Mouse (Mus musculus) lung, embryonic 16.5 days (tissue): ENCODE data around the gene Gm11077. TPM values are rescaled to one million over a fixed set of nuclear protein-coding genes. Genes with fewer than 3 reads are reported as not detected.

ENCODE experiments used
- ATAC-seq: fragments of 200-750 bp; cut with Nextera tagmentation; 2 replicates; pipeline ENCODE4 v1.8.0; 2017; ENCODE audit warnings: low read depth, mild to moderate bottlenecking, moderate library complexity
- H3K27ac ChIP-seq: fragments of 300-500 bp; sonication (generic); 2 replicates; pipeline ENCODE4 v1.5.1; 2014; ENCODE audit warnings: mild to moderate bottlenecking, control low read depth, low read length
- H3K27me3 ChIP-seq: fragments of 300-500 bp; sonication (generic); 2 replicates; pipeline ENCODE4 v1.6.1; 2014; ENCODE audit warnings: low read depth, low read length, mixed read lengths; ENCODE audit not compliant: control insufficient read depth, insufficient read depth
- H3K36me3 ChIP-seq: fragments of 300-500 bp; sonication (generic); 2 replicates; pipeline ENCODE4 v1.6.1; 2014; ENCODE audit warnings: low read length; ENCODE audit not compliant: control insufficient read depth, insufficient read depth
- H3K4me1 ChIP-seq: fragments of 300-500 bp; sonication (generic); replicated peaks from 2 replicates; pipeline ENCODE4 v1.6.1; 2014; ENCODE audit warnings: low read length, mixed read lengths; ENCODE audit not compliant: control insufficient read depth, insufficient read depth
- H3K4me2 ChIP-seq: fragments of 300-500 bp; sonication (generic); 2 replicates; pipeline ENCODE4 v1.6.1; 2014; ENCODE audit warnings: low read depth, low read length, control low read depth
- H3K4me3 ChIP-seq: fragments of 300-500 bp; sonication (generic); 2 replicates; pipeline ENCODE4 v1.5.1; 2014; ENCODE audit warnings: mild to moderate bottlenecking, low read length, control low read depth
- H3K9ac ChIP-seq: fragments of 300-500 bp; sonication (generic); 2 replicates; pipeline ENCODE4 v1.6.1; 2014; ENCODE audit warnings: low read length, control low read depth
- H3K9me3 ChIP-seq: fragments of 300-500 bp; sonication (generic); 2 replicates; pipeline ENCODE4 v1.6.1; 2016; ENCODE audit warnings: low read length; ENCODE audit not compliant: control insufficient read depth
- WGBS: fragments of 180-500 bp; shearing (Covaris S2); extraction: QIAGEN DNeasy Blood & Tissue Kit; methylation state at CpG from one replicate; pipeline ENCODE4 v1.1.7; 2014; 5-methylcytosine and 5-hydroxymethylcytosine counted together
- polyA plus RNA-seq: library from polyadenylated mRNA; unstranded; fragments of >200 nt; fragmentation: Nextera tagmentation; extraction: Ambion mirVana; gene quantifications from 2 replicates; pipeline ENCODE4 v1.2.1, GENCODE M21; 2015

The Gm11077 gene
- polyA plus RNA-seq = not detected in 2 replicates

GRCm38 (mm10) chr6:140729272-140729671, at the start of gene Gm11077:
TSS of gene Gm11077 (plus strand) at chr6:140729284.
- Histone ChIP-seq H3K27ac (no peak within 1 kb of the TSS), H3K9me3 (no peaks in the 10 kb centered on the region; the same call in 1 of the 2 replicates), H3K27me3 (no peaks in the 10 kb centered on the region), H3K4me2 (no peak within 1 kb of the TSS), H3K9ac (no peak within 1 kb of the TSS), H3K4me3 (no peak within 1 kb of the TSS), H3K36me3 (no peaks in the 10 kb centered on the region), H3K4me1 (0 out of 2 replicates have a peak, but pooled peaks cover 4% of the 10 kb centered on the region)
- ATAC-seq = no peak
- 82% methylated on average over 5 of the region's 5 CpGs for WGBS

GRCm38 (mm10) chr6:140680713-140681112, 48.4 kb upstream of the Gm11077 start:
- no peak overlapping the region for H3K4me3 ChIP-seq
- no peak overlapping the region for H3K27ac ChIP-seq
- ATAC-seq = no peak
- no peak overlapping the region for H3K9ac ChIP-seq
- no peaks in the 10 kb centered on the region for H3K36me3 ChIP-seq
- H3K9me3 ChIP-seq = no peaks in the 10 kb centered on the region
- peaks cover 7% of the 10 kb centered on the region for H3K4me1 ChIP-seq
- H3K4me2 ChIP-seq = no peak overlapping the region
- 69% methylated on average over 7 of the region's 7 CpGs for WGBS
- no peaks in the 10 kb centered on the region for H3K27me3 ChIP-seq

DNA sequence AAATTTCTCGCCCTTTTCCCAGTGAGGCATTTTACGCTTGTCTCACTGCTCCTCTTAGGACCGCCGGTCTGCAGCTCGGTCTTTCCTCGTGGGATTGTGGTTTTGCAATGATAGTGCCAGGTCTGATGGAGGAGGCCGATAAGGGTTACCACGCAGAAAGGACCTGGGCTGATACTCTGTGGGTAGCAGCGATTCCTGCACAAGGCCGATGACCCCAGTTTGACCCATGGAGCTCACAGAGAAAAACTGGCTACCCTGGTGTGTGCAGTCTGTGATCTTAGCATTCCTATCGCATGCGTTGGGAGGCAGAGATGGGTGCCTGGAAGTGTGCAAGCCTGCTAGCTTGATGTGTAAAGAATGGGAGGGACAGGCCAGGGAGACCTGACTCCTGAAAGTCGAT, 46.3 kb upstream of the Gm11077 start:
- WGBS = 31% methylated on average over 13 of the region's 13 CpGs
- Histone ChIP-seq H3K27ac (no peak overlapping the region), H3K4me3 (no peak overlapping the region), H3K4me2 (no peak overlapping the region), H3K27me3 (no peaks in the 10 kb centered on the region), H3K36me3 (no peaks in the 10 kb centered on the region), H3K9ac (no peak overlapping the region), H3K4me1 (peaks cover 7% of the 10 kb centered on the region), H3K9me3 (no peaks in the 10 kb centered on the region)
- ATAC-seq = peak; percentile 49; the same call in 1 of the 2 replicates

GRCm38 (mm10) chr6:140684403-140684802, 44.7 kb upstream of the Gm11077 start:
- no peak overlapping the region for H3K9ac ChIP-seq
- no peaks in the 10 kb centered on the region for H3K36me3 ChIP-seq
- no peaks in the 10 kb centered on the region for H3K9me3 ChIP-seq
- WGBS = 84% methylated on average over 11 of the region's 11 CpGs
- H3K27ac ChIP-seq = no peak overlapping the region
- no peak overlapping the region for H3K4me2 ChIP-seq
- H3K4me3 ChIP-seq = no peak overlapping the region
- H3K4me1 ChIP-seq = no peaks in the 10 kb centered on the region; the same call in 1 of the 2 replicates
- H3K27me3 ChIP-seq = no peaks in the 10 kb centered on the region
- no peak for ATAC-seq

GRCm38 (mm10) chr6:140689617-140690404, 39.3 kb upstream of the Gm11077 start:
- peak; percentile 80 for ATAC-seq
- H3K27me3 ChIP-seq = no peaks in the 10 kb centered on the region
- peak overlapping the region; percentile 75 for H3K27ac ChIP-seq
- no peak overlapping the region for H3K4me2 ChIP-seq
- no peaks in the 10 kb centered on the region for H3K9me3 ChIP-seq
- no peak overlapping the region for H3K4me3 ChIP-seq
- peaks cover 3% of the 10 kb centered on the region for H3K4me1 ChIP-seq
- 57% methylated on average over 16 of the region's 16 CpGs for WGBS
- H3K9ac ChIP-seq = no peak overlapping the region
- no peaks in the 10 kb centered on the region for H3K36me3 ChIP-seq

DNA sequence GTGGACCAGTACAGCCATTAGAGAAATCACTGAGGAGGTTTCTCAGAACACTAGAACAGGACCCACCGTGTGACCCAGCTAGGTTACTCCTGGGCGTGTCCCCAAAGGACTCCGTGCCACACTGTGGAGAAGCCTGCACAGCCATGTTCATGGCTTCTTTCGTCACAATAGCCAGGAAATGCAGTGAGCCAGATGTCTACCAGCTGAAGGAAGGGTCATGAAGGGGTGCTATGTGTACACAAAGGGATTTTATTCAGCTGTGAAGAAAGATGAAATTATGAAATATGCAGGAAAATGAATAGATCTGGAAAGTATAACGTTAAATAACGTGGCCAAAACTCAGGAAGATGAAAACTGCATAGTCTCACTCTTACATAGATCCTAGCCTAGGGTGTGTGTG, 36.9 kb upstream of the Gm11077 start:
- WGBS = 61% methylated on average over 6 of the region's 6 CpGs
- ATAC-seq = peak; percentile 53

GRCm38 (mm10) chr6:140696192-140696879, 32.7 kb upstream of the Gm11077 start:
- H3K4me2 ChIP-seq = no peak overlapping the region
- H3K9me3 ChIP-seq = no peaks in the 10 kb centered on the region
- H3K4me3 ChIP-seq = no peak overlapping the region
- H3K9ac ChIP-seq = no peak overlapping the region
- WGBS = 65% methylated on average over 12 of the region's 12 CpGs
- H3K27ac ChIP-seq = no peak overlapping the region
- ATAC-seq = no peak
- no peaks in the 10 kb centered on the region for H3K27me3 ChIP-seq
- H3K4me1 ChIP-seq = no peaks in the 10 kb centered on the region; the same call in 1 of the 2 replicates
- H3K36me3 ChIP-seq = no peaks in the 10 kb centered on the region

More for the DNA sequence above, 36.9 kb upstream of the Gm11077 start:
- Histone ChIP-seq H3K36me3 (no peaks in the 10 kb centered on the region), H3K9me3 (no peaks in the 10 kb centered on the region), H3K27ac (no peak overlapping the region), H3K4me1 (peaks cover 3% of the 10 kb centered on the region), H3K4me3 (no peak overlapping the region), H3K9ac (no peak overlapping the region), H3K27me3 (no peaks in the 10 kb centered on the region), H3K4me2 (no peak overlapping the region)

- Histone ChIP-seq H3K4me2 (no peak overlapping the region), H3K36me3 (no peaks in the 10 kb centered on the region), H3K9me3 (no peaks in the 10 kb centered on the region), H3K27me3 (no peaks in the 10 kb centered on the region), H3K27ac (no peak overlapping the region), H3K9ac (no peak overlapping the region), H3K4me1 (no peaks in the 10 kb centered on the region), H3K4me3 (no peak overlapping the region)
- ATAC-seq = 0 out of 2 replicates have a peak, but pooled peaks have one; percentile 38
- WGBS = 75% methylated on average over 11 of the region's 11 CpGs
These were observed 31.1 kb upstream of the Gm11077 start for GRCm38 (mm10) chr6:140697994-140698393.

- H3K4me2 ChIP-seq = no peak overlapping the region
- no peaks in the 10 kb centered on the region for H3K27me3 ChIP-seq
- no peak for ATAC-seq
- H3K9me3 ChIP-seq = no peaks in the 10 kb centered on the region
- no peaks in the 10 kb centered on the region for H3K4me1 ChIP-seq
- H3K4me3 ChIP-seq = no peak overlapping the region
- 84% methylated on average over 1 of the region's 1 CpGs for WGBS
- no peak overlapping the region for H3K9ac ChIP-seq
- no peak overlapping the region for H3K27ac ChIP-seq
- H3K36me3 ChIP-seq = no peaks in the 10 kb centered on the region
These were observed 30.5 kb upstream of the Gm11077 start for GRCm38 (mm10) chr6:140698596-140698995.
